Mouse (Mus musculus) yolk sac, embryonic 10.5 days (tissue): ENCODE data around the gene Pde3a.
"Not testable (repeated sequence)": the region's sequence is repeated elsewhere in the genome, so short reads cannot be mapped to it uniquely, and the experiment has no call there.

Experiments
- DNase-seq: peaks from one replicate; pipeline ENCODE4 v3.0.0-alpha.2; 2017; ENCODE audit warnings: low spot score

Pde3a gene

DNA sequence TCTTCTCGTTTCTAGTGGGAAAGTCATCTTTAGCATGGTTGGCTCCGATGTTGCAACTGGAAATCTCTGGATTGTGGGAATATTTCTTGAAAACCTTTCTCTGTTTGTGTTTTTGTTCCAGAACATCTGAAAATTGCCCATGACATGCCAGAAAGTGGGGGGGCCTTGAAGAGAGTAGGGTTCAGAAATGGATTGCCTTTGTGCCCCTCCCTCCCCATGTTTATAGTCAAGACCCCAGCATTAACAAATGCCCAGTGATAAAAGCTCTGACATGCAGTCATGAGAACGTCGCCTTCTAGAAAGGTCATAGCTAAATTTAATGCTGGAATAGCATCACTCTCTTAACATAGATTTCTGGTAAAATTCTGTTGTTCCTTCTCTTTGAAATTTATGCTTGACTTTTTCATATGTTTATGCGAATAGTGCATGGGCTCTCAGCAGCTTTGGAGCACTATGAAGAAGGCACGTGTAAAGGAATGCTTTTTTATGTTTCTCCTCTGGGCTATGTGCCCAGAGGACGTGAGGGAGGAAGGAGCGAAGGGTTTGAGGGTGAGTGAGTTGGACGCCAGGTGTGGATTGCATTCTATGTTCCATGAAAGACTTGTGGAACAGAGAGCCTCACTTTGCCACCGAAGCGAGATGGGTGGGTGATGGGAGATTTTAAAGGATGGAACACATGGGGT lies 19.0 kb downstream of the Pde3a start:
- no peak for DNase-seq

GRCm38 (mm10) chr6:141268871-141269270 lies 19.8 kb downstream of the Pde3a start:
- no peak for DNase-seq

DNA sequence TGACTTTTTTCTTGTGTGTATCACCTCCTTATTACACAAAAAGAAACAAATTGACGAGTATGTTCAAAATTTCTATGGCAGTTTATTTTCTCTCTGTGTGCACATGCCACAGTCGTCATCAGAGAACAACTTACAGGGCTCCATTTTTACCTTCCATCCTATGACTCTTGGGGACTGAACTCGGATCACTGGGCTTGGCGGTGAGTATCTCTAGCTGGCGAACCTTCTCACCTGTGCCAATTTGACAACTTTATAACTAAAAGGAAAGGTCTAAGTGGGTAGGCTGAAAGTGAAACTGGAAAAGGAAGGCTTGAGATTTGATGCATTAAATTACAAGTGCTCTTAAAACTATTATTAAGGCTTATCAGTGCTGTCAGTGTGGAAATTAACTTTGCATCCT lies 22.1 kb downstream of the Pde3a start:
- DNase-seq, result no peak

DNA sequence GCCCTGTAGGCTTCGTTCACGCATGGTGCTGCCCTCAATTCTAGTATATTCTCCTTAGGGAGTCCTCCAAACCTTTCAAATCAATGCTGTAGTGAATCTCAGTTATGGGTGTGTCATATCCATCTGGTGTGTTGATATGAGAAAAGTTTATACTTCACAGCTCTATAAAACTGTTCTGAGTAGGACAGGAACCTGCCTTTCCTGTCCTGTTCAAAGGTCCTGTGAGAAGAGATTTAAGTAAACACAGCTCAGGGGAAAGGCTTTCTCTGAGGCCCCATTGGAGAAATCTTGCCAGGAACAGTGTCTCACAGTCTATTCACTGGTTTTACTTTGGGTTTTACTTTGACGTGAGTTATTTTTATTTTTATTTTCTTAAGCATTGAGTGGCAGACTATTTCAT lies 22.5 kb downstream of the Pde3a start:
- DNase-seq, result no peak

DNA sequence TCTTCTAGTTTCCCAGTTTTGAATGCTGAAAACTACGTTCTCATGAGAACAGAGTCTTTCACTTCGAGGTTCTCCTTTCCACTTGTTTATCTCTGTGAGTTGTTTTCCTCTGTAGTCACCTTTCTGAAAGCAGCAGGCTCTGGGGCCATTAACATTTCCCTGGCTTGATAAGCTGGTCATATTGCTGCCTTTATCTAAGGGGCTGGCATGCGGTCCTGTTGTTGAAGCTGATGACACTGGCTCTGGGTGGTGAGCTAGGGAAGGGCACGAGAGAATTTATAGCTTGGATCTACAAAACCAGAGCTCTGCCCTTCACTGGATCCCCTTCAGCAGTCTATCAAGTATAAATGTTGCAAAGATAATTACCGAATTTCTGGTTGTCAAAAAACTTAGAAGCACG lies 24.6 kb downstream of the Pde3a start:
- no peak for DNase-seq

DNA sequence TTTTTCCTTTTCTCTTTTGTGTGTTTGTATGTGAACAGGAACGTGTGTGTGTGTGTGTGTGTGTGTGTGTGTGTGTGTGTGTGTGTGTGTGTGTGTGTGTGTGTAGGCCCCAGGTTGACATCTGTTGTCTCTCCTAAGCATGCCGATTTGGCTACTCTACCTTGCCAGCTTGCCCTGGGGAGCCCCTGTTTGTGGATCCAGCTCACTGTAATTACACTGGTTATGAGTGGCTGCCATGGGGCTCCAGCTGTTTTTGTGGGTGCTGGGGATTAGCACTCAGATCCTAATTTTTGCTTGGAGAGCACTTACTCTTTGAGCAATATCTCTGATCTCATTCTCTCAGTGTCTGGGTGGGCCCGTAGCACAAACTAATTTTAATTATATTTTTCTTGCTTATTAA lies 32.6 kb downstream of the Pde3a start:
- no peak for DNase-seq

GRCm38 (mm10) chr6:141282796-141283195 lies 33.7 kb downstream of the Pde3a start:
- DNase-seq, result no peak

- no peak for DNase-seq
These were observed 42.1 kb downstream of the Pde3a start for GRCm38 (mm10) chr6:141291195-141291594.

GRCm38 (mm10) chr6:141292826-141293459 lies 43.9 kb downstream of the Pde3a start:
- no peak for DNase-seq

GRCm38 (mm10) chr6:141293460-141293853 lies 44.4 kb downstream of the Pde3a start:
- DNase-seq, result peak; percentile 49

GRCm38 (mm10) chr6:141295264-141295663 lies 46.2 kb downstream of the Pde3a start:
- no peak for DNase-seq

GRCm38 (mm10) chr6:141301750-141302748 lies 53.0 kb downstream of the Pde3a start:
- no peak for DNase-seq

DNA sequence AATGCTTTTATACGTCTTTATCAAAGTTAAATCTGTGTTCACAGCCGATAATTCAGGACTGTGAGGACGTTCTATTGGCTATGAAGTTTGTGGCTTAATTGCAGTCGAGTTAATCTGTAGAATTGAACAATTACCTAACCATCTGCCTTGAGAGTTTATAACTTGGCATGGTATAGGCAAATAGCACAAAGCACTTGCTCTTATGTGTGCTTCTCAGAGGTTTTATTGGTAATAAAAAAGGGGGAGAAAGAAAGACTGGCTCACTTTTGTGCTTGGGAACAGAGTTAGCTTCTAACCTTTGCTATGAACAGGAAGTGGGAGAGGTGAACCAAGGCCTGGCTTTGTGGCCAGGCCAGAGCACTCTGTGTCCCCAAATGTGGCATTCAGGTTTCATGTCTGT lies 53.8 kb downstream of the Pde3a start:
- DNase-seq, result no peak

DNA sequence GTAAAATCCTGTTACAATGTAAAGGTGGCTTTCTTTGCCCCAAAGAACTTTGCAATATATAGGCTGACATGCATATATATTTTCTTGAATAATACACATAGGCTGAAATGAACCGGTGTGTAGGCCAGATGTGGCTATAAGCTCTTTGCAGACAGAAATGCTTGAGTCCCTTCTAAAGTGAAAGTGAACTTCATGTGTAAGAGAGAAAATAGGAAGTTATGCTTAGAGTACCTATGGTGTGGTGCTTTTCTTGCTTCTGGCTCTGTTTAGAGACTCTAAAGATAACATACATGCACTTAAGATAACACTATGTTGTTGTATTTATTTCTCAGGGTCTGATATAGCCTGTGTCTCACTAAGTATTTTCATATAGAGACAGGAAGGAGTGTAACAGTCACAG lies 58.3 kb downstream of the Pde3a start:
- DNase-seq, result no peak

DNA sequence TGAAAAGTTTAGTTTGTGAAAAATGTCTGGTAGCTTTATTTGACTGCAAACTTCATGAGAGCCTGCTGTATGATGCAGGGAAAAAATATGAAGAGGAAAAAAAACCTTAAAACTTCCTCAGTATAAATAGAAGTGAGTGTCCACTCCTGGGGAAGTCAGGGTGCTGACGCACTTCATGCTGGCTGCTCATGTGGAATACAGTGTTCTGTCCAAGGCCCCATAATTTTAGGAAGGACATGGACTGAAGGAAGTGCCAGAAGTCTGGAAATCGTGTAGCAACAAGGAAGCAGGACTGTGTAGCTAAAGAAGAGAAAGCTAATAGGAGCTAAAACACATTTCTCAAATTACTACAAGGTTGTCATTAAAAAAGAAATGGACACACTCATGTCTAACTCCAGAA lies 59.4 kb downstream of the Pde3a start:
- DNase-seq, result no peak

DNA sequence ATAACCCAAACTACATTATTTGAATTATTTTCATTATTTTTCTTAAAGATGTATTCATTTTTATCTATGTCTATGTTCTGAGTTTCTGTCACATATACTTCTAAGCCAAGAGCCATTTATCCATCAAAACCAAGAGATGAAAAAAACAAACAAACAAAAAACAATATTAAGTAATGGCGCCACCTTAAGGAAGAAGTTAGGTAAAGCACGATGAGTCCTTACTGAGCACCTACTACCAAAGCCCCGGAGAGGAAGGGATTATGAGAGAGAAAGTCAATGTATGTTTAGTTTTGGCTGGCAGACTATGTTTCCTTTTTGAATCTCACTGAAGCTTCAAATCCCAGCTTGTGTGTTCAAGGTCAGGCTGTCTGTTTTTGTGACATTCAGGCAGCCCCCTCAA lies 60.8 kb downstream of the Pde3a start:
- peak; percentile 14 for DNase-seq

- peak; percentile 61 for DNase-seq
These were observed 61.3 kb downstream of the Pde3a start for GRCm38 (mm10) chr6:141310351-141310750.

GRCm38 (mm10) chr6:141311615-141312014 lies 62.5 kb downstream of the Pde3a start:
- no peak for DNase-seq

DNA sequence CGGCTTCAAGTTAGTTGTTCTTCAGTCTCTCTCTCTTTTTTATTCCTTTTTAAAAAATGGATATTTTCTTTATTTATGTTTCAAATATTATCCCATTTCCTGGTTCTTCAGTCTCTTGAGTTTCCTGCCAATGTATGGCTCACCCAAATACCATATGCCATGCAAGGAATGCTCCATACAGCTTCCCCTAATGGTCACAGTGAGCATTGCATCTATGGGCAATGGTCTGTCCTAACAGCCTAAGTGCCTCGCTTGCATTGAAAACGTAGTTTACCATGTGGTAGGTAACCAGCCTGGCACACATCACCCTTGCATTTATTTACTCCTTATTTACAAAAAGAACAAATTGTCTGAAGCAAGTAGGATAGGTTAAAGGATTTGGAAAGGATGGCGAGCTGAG lies 64.0 kb downstream of the Pde3a start:
- no peak for DNase-seq

- DNase-seq, result no peak
These were observed 69.4 kb downstream of the Pde3a start for GRCm38 (mm10) chr6:141318440-141318839.

DNA sequence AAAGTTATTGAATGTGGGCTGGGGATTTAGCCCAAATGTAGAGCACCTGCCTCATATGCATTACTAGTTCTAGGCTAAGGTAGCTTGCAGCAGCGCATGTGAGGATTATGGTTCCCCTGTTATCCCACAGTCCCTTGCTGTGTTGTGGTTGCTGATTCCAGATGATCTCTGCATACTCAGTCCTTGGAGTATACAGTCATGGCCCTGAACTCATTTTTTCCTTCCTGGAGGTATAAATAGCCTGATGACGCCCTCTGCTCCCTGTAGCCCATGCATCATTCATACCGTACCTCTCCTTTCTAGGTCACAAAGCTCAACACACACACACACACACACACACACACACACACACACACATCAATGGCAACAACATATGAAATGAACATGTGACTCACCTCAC lies 72.2 kb downstream of the Pde3a start:
- DNase-seq, result no peak

DNA sequence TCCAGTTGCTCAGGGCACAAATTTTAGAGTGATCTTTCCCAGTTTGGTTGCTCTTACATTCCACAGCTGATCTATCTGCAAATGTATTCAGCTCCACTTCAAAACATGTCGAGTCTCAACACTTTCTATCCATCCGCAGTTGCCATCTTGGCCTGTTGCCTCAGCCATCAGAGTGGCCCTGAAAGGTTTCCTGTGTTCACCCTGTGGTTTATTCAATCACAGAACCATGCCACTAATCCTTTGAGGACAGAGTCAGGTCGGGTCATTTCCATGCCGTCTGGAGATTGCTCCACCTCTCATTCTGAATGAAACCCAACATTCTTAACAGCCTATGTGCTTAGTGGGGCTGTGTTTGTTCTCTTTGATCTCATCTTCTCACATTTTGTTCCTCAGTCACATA lies 73.9 kb downstream of the Pde3a start:
- DNase-seq, result no peak

- not testable (repeated sequence) for DNase-seq
These were observed 78.1 kb downstream of the Pde3a start for GRCm38 (mm10) chr6:141327134-141327533.
